Mouse (Mus musculus) urinary bladder, adult 2 months (tissue): ENCODE measurements around the gene Pde4d. TPM values are rescaled to one million over a fixed set of nuclear protein-coding genes. Genes with fewer than 3 reads are reported as not detected.

Experiments
- DNase-seq: peaks from one replicate; pipeline ENCODE4 v3.0.0; 2022; ENCODE audit warnings: low spot score
- polyA plus RNA-seq: library from polyadenylated mRNA; depleted of rRNA; stranded (reverse); fragments of >200 nt; gene quantifications from 2 replicates; pipeline ENCODE4 v1.2.3, GENCODE M21; 2012

Pde4d gene
- polyA plus RNA-seq, 1 experiment, result 21.4 TPM

- no peak for DNase-seq
Measured at GRCm38 (mm10) chr13:108490872-108491271, 41.1 kb downstream of the Pde4d start.

- no peak for DNase-seq
Measured at GRCm38 (mm10) chr13:108492886-108493285, 43.1 kb downstream of the Pde4d start.

- DNase-seq, result no peak
Measured at GRCm38 (mm10) chr13:108494365-108494764, 44.6 kb downstream of the Pde4d start.

- no peak for DNase-seq
Measured at GRCm38 (mm10) chr13:108497768-108498167, 48.0 kb downstream of the Pde4d start.

- peak; percentile 22 for DNase-seq
Measured at GRCm38 (mm10) chr13:108498247-108498743, 48.5 kb downstream of the Pde4d start.

- DNase-seq, result no peak
Measured at GRCm38 (mm10) chr13:108498773-108499313, 49.1 kb downstream of the Pde4d start.

- no peak for DNase-seq
Measured at GRCm38 (mm10) chr13:108501386-108501785, 51.6 kb downstream of the Pde4d start.

GRCm38 (mm10) chr13:108524548-108524947, 74.8 kb downstream of the Pde4d start:
- no peak for DNase-seq

GRCm38 (mm10) chr13:108524969-108525368, 75.2 kb downstream of the Pde4d start:
- no peak for DNase-seq

GRCm38 (mm10) chr13:108526258-108527007, 76.7 kb downstream of the Pde4d start:
- no peak for DNase-seq

- no peak for DNase-seq
Measured at GRCm38 (mm10) chr13:108527090-108527770, 77.5 kb downstream of the Pde4d start.

GRCm38 (mm10) chr13:108528343-108528742, 78.6 kb downstream of the Pde4d start:
- no peak for DNase-seq

GRCm38 (mm10) chr13:108532875-108533274, 83.1 kb downstream of the Pde4d start:
- DNase-seq, result no peak

GRCm38 (mm10) chr13:108536436-108536835, 86.7 kb downstream of the Pde4d start:
- no peak for DNase-seq

- no peak for DNase-seq
Measured at GRCm38 (mm10) chr13:108536951-108537350, 87.2 kb downstream of the Pde4d start.

GRCm38 (mm10) chr13:108538760-108539369, 89.1 kb downstream of the Pde4d start:
- no peak for DNase-seq

- DNase-seq, result no peak
Measured at GRCm38 (mm10) chr13:108541488-108541887, 91.7 kb downstream of the Pde4d start.

GRCm38 (mm10) chr13:108542342-108542761, 92.6 kb downstream of the Pde4d start:
- DNase-seq, result no peak

- DNase-seq, result no peak
Measured at GRCm38 (mm10) chr13:108552288-108552687, 102.5 kb downstream of the Pde4d start.

- DNase-seq, result no peak
Measured at GRCm38 (mm10) chr13:108552995-108553394, 103.2 kb downstream of the Pde4d start.

GRCm38 (mm10) chr13:108554901-108555300, 105.2 kb downstream of the Pde4d start:
- no peak for DNase-seq

GRCm38 (mm10) chr13:108596938-108597337, 147.2 kb downstream of the Pde4d start:
- no peak for DNase-seq
